Mouse (Mus musculus) neural tube, embryonic 13.5 days (tissue): ENCODE results near the gene Siah2. TPM values are rescaled to one million over a fixed set of nuclear protein-coding genes. Genes with fewer than 3 reads are reported as not detected.
A peak's percentile ranks its signal among the peaks of the same experiment; 100 is the strongest.

ENCODE experiments used
- ATAC-seq: fragments of 200-750 bp; cut with Nextera tagmentation; 2 replicates; pipeline ENCODE4 v1.8.0; 2017; ENCODE audit warnings: low read depth, mild to moderate bottlenecking, moderate TSS enrichment, moderate library complexity
- H3K27ac ChIP-seq: fragments of 300-500 bp; sonication (generic); replicated peaks from 2 replicates; pipeline ENCODE4 v1.5.1; 2015; ENCODE audit warnings: moderate library complexity, mild to moderate bottlenecking, inconsistent platforms
- H3K27me3 ChIP-seq: fragments of 300-500 bp; sonication (generic); 2 replicates; pipeline ENCODE4 v1.6.1; 2015; ENCODE audit warnings: mild to moderate bottlenecking, inconsistent platforms
- H3K36me3 ChIP-seq: fragments of 300-500 bp; sonication (generic); 2 replicates; pipeline ENCODE4 v1.6.1; 2015; ENCODE audit warnings: mild to moderate bottlenecking, inconsistent platforms
- H3K4me1 ChIP-seq: fragments of 300-500 bp; sonication (generic); replicated peaks from 2 replicates; pipeline ENCODE4 v1.6.1; 2015; ENCODE audit warnings: inconsistent platforms
- H3K4me2 ChIP-seq: fragments of 300-500 bp; sonication (generic); 2 replicates; pipeline ENCODE4 v1.6.1; 2015; ENCODE audit warnings: inconsistent platforms, mild to moderate bottlenecking, moderate library complexity
- H3K4me3 ChIP-seq: fragments of 300-500 bp; sonication (generic); 2 replicates; pipeline ENCODE4 v1.5.1; 2015; ENCODE audit warnings: mild to moderate bottlenecking, inconsistent platforms
- H3K9ac ChIP-seq: fragments of 300-500 bp; sonication (generic); 2 replicates; pipeline ENCODE4 v1.6.1; 2015; ENCODE audit warnings: moderate library complexity, mild to moderate bottlenecking, inconsistent platforms
- H3K9me3 ChIP-seq: fragments of 300-500 bp; sonication (generic); 2 replicates; pipeline ENCODE4 v1.6.1; 2016; ENCODE audit warnings: inconsistent platforms
- WGBS: fragments of 180-500 bp; shearing (Covaris S2); methylation state at CpG from one replicate; pipeline ENCODE4 v1.1.7; 2015; 5-methylcytosine and 5-hydroxymethylcytosine counted together
- polyA plus RNA-seq: library from polyadenylated mRNA; unstranded; fragments of >200 nt; fragmentation: Nextera tagmentation; extraction: Ambion mirVana; gene quantifications from 2 replicates; pipeline ENCODE4 v1.2.1, GENCODE M21; 2015

Siah2 gene
- polyA plus RNA-seq, 1 experiment from 2014 or later: 9.2 TPM

DNA sequence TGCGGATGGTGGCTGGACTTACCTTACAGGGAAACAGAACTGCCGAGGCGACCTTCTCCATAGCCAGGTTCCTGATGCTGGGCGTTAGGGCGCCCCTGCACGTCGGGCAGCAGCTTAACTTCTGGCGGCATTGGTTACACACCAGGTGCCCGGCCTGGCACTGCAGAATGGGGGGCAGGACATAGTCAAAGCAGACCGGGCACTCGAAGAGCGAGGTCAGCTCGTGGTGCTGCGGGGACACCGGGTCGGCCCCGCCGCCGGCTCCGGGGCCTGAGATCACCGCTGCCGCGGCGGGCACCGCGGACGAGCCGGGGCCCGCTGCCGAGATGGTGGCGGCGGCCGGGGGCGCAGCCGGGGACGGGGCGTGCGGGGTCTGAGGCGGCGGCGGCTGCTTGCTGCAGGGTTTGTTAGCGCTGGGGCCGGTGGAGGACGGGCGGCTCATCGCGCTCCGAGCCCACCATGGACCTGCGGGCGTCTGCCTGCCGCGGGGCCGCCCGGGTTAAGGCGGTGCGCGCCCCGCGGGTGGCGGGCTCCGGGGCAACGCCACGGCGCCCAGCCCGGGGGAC is 743 bp downstream of the Siah2 start:
- peak; percentile 30 for ATAC-seq
- H3K9me3 ChIP-seq: no peaks in the 10 kb centered on the region
- H3K4me2 ChIP-seq: peak overlapping the region; percentile 73
- peak overlapping the region; percentile 93 for H3K9ac ChIP-seq
- peak overlapping the region; percentile 91 for H3K27ac ChIP-seq
- peaks cover 24% of the 10 kb centered on the region for H3K4me1 ChIP-seq
- peaks cover 7% of the 10 kb centered on the region; the same call in 1 of the 2 replicates for H3K27me3 ChIP-seq
- peak overlapping the region; percentile 86 for H3K4me3 ChIP-seq
- under 1% methylated on average over 49 of the region's 65 CpGs for WGBS
- H3K36me3 ChIP-seq: no peaks in the 10 kb centered on the region

- Histone ChIP-seq H3K4me3 (peak overlapping the region; percentile 86), H3K9ac (peak overlapping the region; percentile 93), H3K36me3 (no peaks in the 10 kb centered on the region), H3K9me3 (no peaks in the 10 kb centered on the region), H3K4me2 (peak overlapping the region; percentile 73), H3K27ac (peak overlapping the region; percentile 91), H3K27me3 (peaks cover 7% of the 10 kb centered on the region; the same call in 1 of the 2 replicates), H3K4me1 (peaks cover 24% of the 10 kb centered on the region)
- under 1% methylated on average over 24 of the region's 24 CpGs for WGBS
- peak; percentile 21 for ATAC-seq
Measured at GRCm38 (mm10) chr3:58690619-58691373, 1.4 kb downstream of the Siah2 start.

DNA sequence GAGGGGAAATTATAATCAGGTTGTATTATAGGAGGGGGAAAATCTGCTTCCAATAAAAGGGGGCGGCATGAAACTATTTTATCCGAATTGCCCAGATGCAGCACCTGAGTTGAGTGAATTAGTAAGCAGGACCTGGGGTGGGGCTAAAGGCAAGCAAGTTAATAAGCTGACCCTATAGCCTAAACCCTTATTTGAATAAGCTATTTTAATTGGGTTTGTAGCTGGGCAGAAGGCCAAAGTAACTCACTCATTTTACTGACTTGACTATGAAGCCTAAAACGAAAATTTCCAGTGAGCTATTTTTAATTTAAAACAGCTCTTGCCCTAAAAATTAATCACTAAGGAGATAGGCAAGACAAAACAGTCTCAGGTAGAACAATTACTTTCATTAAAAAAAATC is 2.5 kb downstream of the Siah2 start:
- Histone ChIP-seq H3K9ac (peak overlapping the region; percentile 41; the same call in 1 of the 2 replicates), H3K4me3 (peak overlapping the region; percentile 86), H3K4me1 (peaks cover 24% of the 10 kb centered on the region), H3K4me2 (peak overlapping the region; percentile 73), H3K27me3 (peaks cover 7% of the 10 kb centered on the region; the same call in 1 of the 2 replicates), H3K36me3 (no peaks in the 10 kb centered on the region), H3K27ac (no peak overlapping the region), H3K9me3 (no peaks in the 10 kb centered on the region)
- no peak for ATAC-seq
- 48% methylated on average over 3 of the region's 3 CpGs for WGBS

- no peaks in the 10 kb centered on the region for H3K36me3 ChIP-seq
- H3K27me3 ChIP-seq: peaks cover 4% of the 10 kb centered on the region; the same call in 1 of the 2 replicates
- no peak overlapping the region for H3K4me3 ChIP-seq
- H3K9ac ChIP-seq: 0 out of 2 replicates have a peak overlapping the region, but pooled peaks have one; percentile 41
- H3K4me2 ChIP-seq: peak overlapping the region; percentile 73
- no peaks in the 10 kb centered on the region for H3K9me3 ChIP-seq
- no peak overlapping the region for H3K27ac ChIP-seq
- ATAC-seq: no peak
- H3K4me1 ChIP-seq: peaks cover 24% of the 10 kb centered on the region
- 86% methylated on average over 7 of the region's 7 CpGs for WGBS
Measured at GRCm38 (mm10) chr3:58689105-58689504, 3.1 kb downstream of the Siah2 start.

- no peak overlapping the region for H3K4me3 ChIP-seq
- H3K4me1 ChIP-seq: peaks cover 25% of the 10 kb centered on the region
- H3K9me3 ChIP-seq: no peaks in the 10 kb centered on the region
- no peak for ATAC-seq
- H3K9ac ChIP-seq: no peak overlapping the region
- H3K4me2 ChIP-seq: no peak overlapping the region
- whole genome bisulfite sequencing: 90% methylated on average over 4 of the region's 4 CpGs
- H3K27ac ChIP-seq: no peak overlapping the region
- H3K36me3 ChIP-seq: no peaks in the 10 kb centered on the region
- no peaks in the 10 kb centered on the region for H3K27me3 ChIP-seq
Measured at GRCm38 (mm10) chr3:58688551-58688950, 3.6 kb downstream of the Siah2 start.

DNA sequence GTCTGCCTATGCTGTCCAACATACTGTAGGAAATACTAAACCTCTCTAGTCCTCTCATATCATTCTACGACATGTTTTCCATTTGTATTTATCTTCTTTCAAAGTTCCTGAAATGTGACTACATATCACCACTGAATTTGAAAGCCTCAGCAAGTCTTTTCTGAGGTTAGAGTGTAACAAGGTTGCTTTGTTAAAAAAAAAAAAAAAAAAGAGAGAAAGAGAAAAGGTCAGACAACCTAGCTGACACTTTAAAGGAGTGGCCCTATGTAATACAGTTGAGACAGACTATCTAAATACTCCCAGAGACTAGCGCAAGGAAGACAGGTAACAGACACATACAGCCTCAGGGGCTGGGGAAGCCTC is 5.3 kb downstream of the Siah2 start:
- no peaks in the 10 kb centered on the region for H3K9me3 ChIP-seq
- no peak for ATAC-seq
- WGBS: 87% methylated on average over 2 of the region's 2 CpGs
- H3K4me3 ChIP-seq: no peak overlapping the region
- H3K36me3 ChIP-seq: no peaks in the 10 kb centered on the region
- no peak overlapping the region for H3K4me2 ChIP-seq
- H3K27me3 ChIP-seq: no peaks in the 10 kb centered on the region
- peaks cover 29% of the 10 kb centered on the region for H3K4me1 ChIP-seq
- H3K27ac ChIP-seq: no peak overlapping the region
- no peak overlapping the region for H3K9ac ChIP-seq

GRCm38 (mm10) chr3:58686206-58686921 is 5.8 kb downstream of the Siah2 start:
- ATAC-seq: no peak
- Histone ChIP-seq H3K9ac (no peak overlapping the region), H3K36me3 (no peaks in the 10 kb centered on the region), H3K9me3 (no peaks in the 10 kb centered on the region), H3K4me3 (no peak overlapping the region), H3K27ac (no peak overlapping the region), H3K4me2 (no peak overlapping the region), H3K27me3 (no peaks in the 10 kb centered on the region), H3K4me1 (peaks cover 32% of the 10 kb centered on the region)
- 88% methylated on average over 7 of the region's 7 CpGs for WGBS

- H3K9me3 ChIP-seq: no peaks in the 10 kb centered on the region
- 87% methylated on average over 3 of the region's 3 CpGs for WGBS
- no peaks in the 10 kb centered on the region for H3K27me3 ChIP-seq
- H3K36me3 ChIP-seq: no peaks in the 10 kb centered on the region
- no peak overlapping the region for H3K4me2 ChIP-seq
- no peak overlapping the region for H3K27ac ChIP-seq
- H3K4me3 ChIP-seq: no peak overlapping the region
- H3K4me1 ChIP-seq: peaks cover 35% of the 10 kb centered on the region
- H3K9ac ChIP-seq: no peak overlapping the region
- no peak for ATAC-seq
Measured at GRCm38 (mm10) chr3:58685396-58685795, 6.8 kb downstream of the Siah2 start.

DNA sequence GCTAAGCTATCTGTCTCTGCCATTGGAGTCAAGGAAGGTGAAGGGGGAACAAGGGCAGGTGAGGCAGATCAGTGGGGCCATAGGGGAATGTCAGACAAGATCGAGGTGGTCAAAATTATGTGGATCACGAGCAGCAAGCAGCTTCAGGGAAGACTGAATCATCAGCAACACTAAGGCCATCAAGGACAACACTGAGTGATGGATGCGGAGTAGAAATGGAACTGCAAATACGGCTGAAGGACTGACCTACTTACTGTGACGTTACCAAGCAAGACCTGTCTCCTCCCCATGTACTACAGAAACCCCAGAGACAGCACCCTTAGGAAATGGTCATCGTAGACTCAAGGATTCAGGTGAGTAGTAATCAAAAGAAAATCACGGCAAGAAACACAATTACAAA is 8.9 kb downstream of the Siah2 start:
- H3K9ac ChIP-seq: no peak overlapping the region
- H3K27ac ChIP-seq: no peak overlapping the region
- no peaks in the 10 kb centered on the region for H3K27me3 ChIP-seq
- WGBS: 87% methylated on average over 7 of the region's 7 CpGs
- H3K36me3 ChIP-seq: no peaks in the 10 kb centered on the region
- ATAC-seq: no peak
- H3K4me2 ChIP-seq: no peak overlapping the region
- H3K9me3 ChIP-seq: no peaks in the 10 kb centered on the region
- peaks cover 39% of the 10 kb centered on the region for H3K4me1 ChIP-seq
- H3K4me3 ChIP-seq: no peak overlapping the region

- 74% methylated on average over 4 of the region's 4 CpGs for whole genome bisulfite sequencing
Measured at GRCm38 (mm10) chr3:58682336-58682735, 9.9 kb downstream of the Siah2 start.

GRCm38 (mm10) chr3:58681831-58682230 is 10.4 kb downstream of the Siah2 start:
- Histone ChIP-seq H3K9me3 (no peaks in the 10 kb centered on the region), H3K4me3 (no peak overlapping the region), H3K36me3 (no peaks in the 10 kb centered on the region), H3K4me1 (peaks cover 53% of the 10 kb centered on the region), H3K4me2 (no peak overlapping the region), H3K9ac (no peak overlapping the region), H3K27ac (no peak overlapping the region), H3K27me3 (no peaks in the 10 kb centered on the region)
- ATAC-seq: no peak
- WGBS: 7% methylated on average over 2 of the region's 2 CpGs

More at GRCm38 (mm10) chr3:58682336-58682735, 9.9 kb downstream of the Siah2 start:
- H3K9me3 ChIP-seq: no peaks in the 10 kb centered on the region
- no peaks in the 10 kb centered on the region for H3K36me3 ChIP-seq
- H3K4me1 ChIP-seq: peaks cover 48% of the 10 kb centered on the region
- ATAC-seq: no peak
- H3K4me2 ChIP-seq: no peak overlapping the region
- H3K27ac ChIP-seq: no peak overlapping the region
- H3K27me3 ChIP-seq: no peaks in the 10 kb centered on the region
- H3K9ac ChIP-seq: no peak overlapping the region
- no peak overlapping the region for H3K4me3 ChIP-seq

GRCm38 (mm10) chr3:58680943-58681637 is 11.1 kb downstream of the Siah2 start:
- Histone ChIP-seq H3K27ac (no peak overlapping the region), H3K9me3 (no peaks in the 10 kb centered on the region), H3K4me2 (no peak overlapping the region), H3K27me3 (no peaks in the 10 kb centered on the region), H3K9ac (no peak overlapping the region), H3K4me3 (no peak overlapping the region), H3K4me1 (peaks cover 56% of the 10 kb centered on the region), H3K36me3 (peaks cover 1% of the 10 kb centered on the region; the same call in 1 of the 2 replicates)
- ATAC-seq: no peak
- WGBS: 78% methylated on average over 7 of the region's 7 CpGs
